Mouse (Mus musculus) thymus, postnatal 25 days (tissue): ENCODE data around the gene C2cd4b.

ENCODE experiments used
- DNase-seq: peaks from one replicate; pipeline ENCODE4 v3.0.0; 2022

C2cd4b gene

GRCm38 (mm10) chr9:67778553-67778952 lies 19.3 kb downstream of the C2cd4b start:
- no peak for DNase-seq

- DNase-seq, result no peak
Measured at GRCm38 (mm10) chr9:67782786-67783185, 23.5 kb downstream of the C2cd4b start.

DNA sequence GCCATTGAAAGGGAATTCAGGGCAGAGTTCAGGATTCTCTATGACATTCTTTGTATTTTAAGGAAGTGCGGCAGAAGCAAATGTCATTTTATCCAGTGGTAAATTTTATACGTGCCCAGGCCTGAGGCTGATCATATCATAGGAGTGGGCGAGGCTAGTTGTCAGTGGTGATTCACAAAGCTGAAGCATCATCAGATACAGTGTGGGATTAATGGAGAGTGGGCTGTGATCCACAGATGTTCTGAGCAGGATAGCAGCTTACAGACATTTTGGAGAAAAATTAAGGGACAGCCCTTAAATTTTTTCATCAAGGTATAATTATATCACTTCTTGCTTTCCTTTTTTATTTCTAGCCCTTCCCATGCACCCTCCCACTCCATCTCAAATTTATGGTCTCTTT lies 24.2 kb downstream of the C2cd4b start:
- no peak for DNase-seq

GRCm38 (mm10) chr9:67783925-67784324 lies 24.7 kb downstream of the C2cd4b start:
- no peak for DNase-seq

- DNase-seq, result no peak
Measured at GRCm38 (mm10) chr9:67786311-67786710, 27.1 kb downstream of the C2cd4b start.

- DNase-seq, result no peak
Measured at GRCm38 (mm10) chr9:67787671-67788070, 28.4 kb downstream of the C2cd4b start.

- no peak for DNase-seq
Measured at GRCm38 (mm10) chr9:67792405-67792804, 33.2 kb downstream of the C2cd4b start.

GRCm38 (mm10) chr9:67793501-67793900 lies 34.3 kb downstream of the C2cd4b start:
- DNase-seq, result peak; percentile 4

DNA sequence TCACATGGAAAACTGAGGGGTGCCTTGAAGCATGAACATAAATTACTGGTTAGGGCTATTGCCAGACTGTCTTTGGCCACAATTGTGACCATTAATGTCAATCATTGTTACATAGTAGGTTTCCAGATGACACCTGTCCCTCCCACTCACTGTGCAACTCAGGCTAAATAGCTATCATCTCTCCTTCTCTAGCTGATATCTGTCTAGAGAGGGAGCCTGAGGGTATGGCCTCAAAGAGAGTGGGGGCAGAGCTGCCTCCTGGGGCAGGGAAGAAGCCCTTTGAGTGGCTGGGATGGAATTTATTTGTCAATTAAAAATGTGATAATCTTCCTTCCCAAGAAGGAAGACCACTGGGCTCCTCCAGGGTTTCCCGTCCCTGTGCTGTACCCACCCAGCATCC lies 35.0 kb downstream of the C2cd4b start:
- no peak for DNase-seq

DNA sequence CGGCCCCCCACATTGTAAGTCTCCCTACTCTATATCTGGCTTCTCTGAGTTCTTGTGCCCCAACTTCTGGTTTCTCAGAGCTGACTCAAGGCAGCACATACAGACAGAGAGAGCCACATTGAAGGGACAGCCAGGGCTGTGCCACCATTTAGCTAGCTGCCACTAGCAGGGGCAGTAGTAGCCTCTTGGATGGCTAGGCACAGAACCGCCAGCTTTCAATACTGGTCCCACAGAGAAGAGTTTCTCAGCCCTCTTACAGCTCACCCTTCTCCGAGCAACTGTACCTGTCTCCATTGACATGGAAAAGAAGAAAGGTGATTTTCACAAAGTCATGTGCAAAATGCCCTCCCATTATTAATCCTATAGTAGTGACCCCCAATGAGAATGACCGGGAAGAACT lies 35.4 kb downstream of the C2cd4b start:
- no peak for DNase-seq

GRCm38 (mm10) chr9:67795205-67795675 lies 36.0 kb downstream of the C2cd4b start:
- DNase-seq, result no peak

DNA sequence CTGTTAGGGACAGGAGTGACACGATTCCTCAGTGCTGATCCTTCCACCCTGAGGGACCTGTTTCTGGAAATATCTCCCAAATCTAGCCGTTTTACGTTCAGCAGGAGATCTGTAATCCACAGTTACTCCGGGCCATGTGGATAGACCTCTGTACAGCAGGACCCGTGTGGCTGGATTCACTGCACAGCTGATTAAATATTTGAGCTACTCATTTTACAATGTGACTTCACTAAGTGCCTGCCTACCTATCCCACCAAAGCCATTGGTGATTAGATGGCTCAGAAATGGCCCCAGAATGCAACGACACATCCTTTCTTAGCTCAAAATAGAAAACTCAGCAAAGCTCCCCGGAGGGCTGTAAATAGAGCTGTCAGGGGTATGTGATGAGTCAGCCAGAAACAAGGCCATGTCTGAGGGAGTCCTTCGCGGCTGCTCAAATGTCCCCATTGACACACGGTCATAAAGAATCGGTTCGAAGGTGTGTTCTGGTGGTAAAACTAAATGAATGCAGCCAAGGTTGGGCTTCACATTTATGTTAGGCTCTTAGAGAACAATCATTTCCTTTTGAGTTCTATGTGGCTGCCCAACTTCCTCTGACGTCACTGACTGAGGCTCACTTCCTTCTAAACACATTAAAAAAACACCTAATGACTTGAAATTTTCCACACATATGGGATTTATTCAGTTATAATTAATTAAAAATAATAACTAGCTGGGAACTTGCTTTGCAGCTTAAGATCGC lies 40.0 kb downstream of the C2cd4b start:
- no peak for DNase-seq

GRCm38 (mm10) chr9:67802241-67802640 lies 43.0 kb downstream of the C2cd4b start:
- DNase-seq, result peak; percentile 47

DNA sequence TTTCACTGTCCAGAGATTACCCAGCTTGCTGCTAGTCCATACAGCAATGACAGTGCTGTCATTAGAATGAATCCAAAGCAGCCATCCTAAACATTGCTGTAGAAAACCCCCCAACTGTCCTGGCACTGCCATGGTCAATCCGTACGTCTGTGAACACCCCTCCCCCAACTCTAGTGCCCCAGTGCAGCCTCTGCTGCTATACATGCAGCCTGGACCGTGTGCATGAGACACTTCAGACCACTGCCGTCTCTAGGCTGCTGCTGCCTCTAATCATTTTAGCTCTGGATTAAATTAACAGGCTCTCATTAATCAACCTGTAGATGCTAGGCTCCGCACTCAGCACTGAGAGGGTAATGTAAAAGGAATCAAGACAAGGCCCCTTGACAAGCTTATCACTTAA lies 47.8 kb downstream of the C2cd4b start:
- no peak for DNase-seq

DNA sequence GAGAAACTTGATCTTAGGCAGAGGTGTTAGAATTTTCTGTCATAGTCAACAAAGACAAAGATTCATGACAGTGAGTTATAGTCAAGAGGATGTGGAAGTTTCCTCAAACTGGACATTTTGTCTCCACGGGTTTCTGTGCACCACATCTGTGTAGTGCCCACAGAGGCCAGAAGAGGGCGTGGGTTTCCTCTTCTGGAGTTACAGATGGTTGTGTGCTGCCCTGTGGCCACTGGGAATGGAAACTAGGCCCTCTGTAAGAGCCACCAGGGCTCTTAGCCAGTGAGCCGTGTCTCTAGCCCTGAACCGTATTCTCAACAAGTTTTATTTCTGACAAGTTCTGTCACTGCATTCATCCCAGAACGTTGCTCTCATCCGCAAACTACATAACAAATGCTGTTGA lies 51.3 kb downstream of the C2cd4b start:
- no peak for DNase-seq
